Mouse (Mus musculus): Measurements from ENCODE around the gene Eya4.

Eya4 gene

GRCm38 (mm10) chr10:23230863-23231262, 119.7 kb downstream of the Eya4 start:
- no peak for DNase-seq (ENCODE audit: low spot score)

- no peak for DNase-seq (ENCODE audit: low spot score)
Observed at GRCm38 (mm10) chr10:23223336-23223735, 127.2 kb downstream of the Eya4 start.

GRCm38 (mm10) chr10:23220432-23220831, 130.2 kb downstream of the Eya4 start:
- no peak for DNase-seq (ENCODE audit: low spot score)

- DNase-seq (ENCODE audit: low spot score): no peak
Observed at GRCm38 (mm10) chr10:23216815-23217214, 133.8 kb downstream of the Eya4 start.

- no peak for DNase-seq (ENCODE audit: low spot score)
Observed at GRCm38 (mm10) chr10:23211381-23211780, 139.2 kb downstream of the Eya4 start.

- peak; percentile 18 for DNase-seq (ENCODE audit: low spot score)
Observed at GRCm38 (mm10) chr10:23203885-23204284, 146.7 kb downstream of the Eya4 start.

GRCm38 (mm10) chr10:23203144-23203838, 147.3 kb downstream of the Eya4 start:
- DNase-seq (ENCODE audit: low spot score): no peak

- DNase-seq (ENCODE audit: low spot score): no peak
Observed at GRCm38 (mm10) chr10:23202591-23202990, 148.0 kb downstream of the Eya4 start.

GRCm38 (mm10) chr10:23198251-23198650, 152.3 kb downstream of the Eya4 start:
- DNase-seq (ENCODE audit: low spot score): no peak

- DNase-seq (ENCODE audit: low spot score): no peak
Observed at GRCm38 (mm10) chr10:23196336-23196735, 154.2 kb downstream of the Eya4 start.

GRCm38 (mm10) chr10:23195337-23195736, 155.2 kb downstream of the Eya4 start:
- DNase-seq (ENCODE audit: low spot score): no peak

- DNase-seq (ENCODE audit: low spot score): no peak
Observed at GRCm38 (mm10) chr10:23189836-23190235, 160.8 kb downstream of the Eya4 start.

- no peak for DNase-seq (ENCODE audit: low spot score)
Observed at GRCm38 (mm10) chr10:23185391-23185790, 165.2 kb downstream of the Eya4 start.

GRCm38 (mm10) chr10:23181572-23182493, 168.8 kb downstream of the Eya4 start:
- no peak for DNase-seq (ENCODE audit: low spot score)

- DNase-seq (ENCODE audit: low spot score): no peak
Observed at GRCm38 (mm10) chr10:23179285-23179684, 171.3 kb downstream of the Eya4 start.

GRCm38 (mm10) chr10:23177347-23178046, 173.1 kb downstream of the Eya4 start:
- DNase-seq (ENCODE audit: low spot score): no peak

GRCm38 (mm10) chr10:23176666-23177346, 173.8 kb downstream of the Eya4 start:
- no peak for DNase-seq (ENCODE audit: low spot score)

- no peak for DNase-seq (ENCODE audit: low spot score)
Observed at GRCm38 (mm10) chr10:23171541-23171940, 179.0 kb downstream of the Eya4 start.

GRCm38 (mm10) chr10:23165089-23165642, 185.4 kb downstream of the Eya4 start:
- no peak for DNase-seq (ENCODE audit: low spot score)

GRCm38 (mm10) chr10:23159844-23160243, 190.7 kb downstream of the Eya4 start:
- no peak for DNase-seq (ENCODE audit: low spot score)

- DNase-seq (ENCODE audit: low spot score): no peak
Observed at GRCm38 (mm10) chr10:23159138-23159537, 191.4 kb downstream of the Eya4 start.

Data from layer of hippocampus, adult 9-10 months (tissue).